Mouse (Mus musculus): ENCODE data around the gene Mid2. TPM values are rescaled to one million over a fixed set of nuclear protein-coding genes. Genes with fewer than 3 reads are reported as not detected.
A peak's percentile ranks its signal among the peaks of the same experiment; 100 is the strongest.
"Not testable (repeated sequence)": the region's sequence is repeated elsewhere in the genome, so short reads cannot be mapped to it uniquely, and the experiment has no call there.

Gene Mid2
- 0.36 and 0.51 TPM in 2 replicates for polyA plus RNA-seq (2015; fragmentation: Nextera tagmentation; extraction: Ambion mirVana)

GRCm38 (mm10) chrX:140664479-140665241 is at the start of gene Mid2:
Mid2 (plus strand) TSS chrX:140664599.
- Histone ChIP-seq H3K27ac (replicated peaks) (no peak within 1 kb of the TSS), H3K4me1 (replicated peaks) (no peaks in the 10 kb centered on the region), H3K4me3 (replicated peaks) (peak within 1 kb of the TSS; percentile 46), H3K9ac (no peak within 1 kb of the TSS), H3K9me3 (replicated peaks) (no peaks in the 10 kb centered on the region), H3K36me3 (replicated peaks) (no peaks in the 10 kb centered on the region), H3K27me3 (peaks cover 51% of the 10 kb centered on the region), H3K4me2 (peak within 1 kb of the TSS; percentile 58)
- 19% methylated on average over 49 of the region's 68 CpGs for WGBS (ENCODE audit: insufficient replicate concordance)
- no peak for ATAC-seq (ENCODE audit: insufficient read depth)

GRCm38 (mm10) chrX:140624875-140625594 is 39.4 kb upstream of the Mid2 start:
- 37% methylated on average over 12 of the region's 12 CpGs for WGBS (ENCODE audit: insufficient replicate concordance)
- Histone ChIP-seq H3K36me3 (replicated peaks) (no peaks in the 10 kb centered on the region), H3K9ac (no peak overlapping the region), H3K9me3 (replicated peaks) (no peaks in the 10 kb centered on the region), H3K4me2 (no peak overlapping the region; the same call in 1 of the 2 replicates), H3K27me3 (0 out of 2 replicates have a peak, but pooled peaks cover 3% of the 10 kb centered on the region), H3K4me3 (replicated peaks) (no peak overlapping the region), H3K27ac (replicated peaks) (no peak overlapping the region), H3K4me1 (replicated peaks) (no peaks in the 10 kb centered on the region)
- no peak for ATAC-seq (ENCODE audit: insufficient read depth)

GRCm38 (mm10) chrX:140638028-140638427 is 26.4 kb upstream of the Mid2 start:
- Histone ChIP-seq H3K36me3 (replicated peaks) (no peaks in the 10 kb centered on the region), H3K4me2 (no peak overlapping the region), H3K4me1 (replicated peaks) (no peaks in the 10 kb centered on the region), H3K27me3 (no peaks in the 10 kb centered on the region; the same call in 1 of the 2 replicates), H3K9me3 (replicated peaks) (no peaks in the 10 kb centered on the region), H3K27ac (replicated peaks) (no peak overlapping the region), H3K4me3 (replicated peaks) (no peak overlapping the region), H3K9ac (no peak overlapping the region)
- 57% methylated on average over 5 of the region's 5 CpGs for WGBS (ENCODE audit: insufficient replicate concordance)
- no peak for ATAC-seq (ENCODE audit: insufficient read depth)

GRCm38 (mm10) chrX:140639592-140639991 is 24.8 kb upstream of the Mid2 start:
- Histone ChIP-seq H3K4me2 (no peak overlapping the region), H3K4me3 (replicated peaks) (no peak overlapping the region), H3K9ac (no peak overlapping the region), H3K4me1 (replicated peaks) (no peaks in the 10 kb centered on the region), H3K36me3 (replicated peaks) (no peaks in the 10 kb centered on the region), H3K27ac (replicated peaks) (no peak overlapping the region), H3K9me3 (replicated peaks) (no peaks in the 10 kb centered on the region), H3K27me3 (no peaks in the 10 kb centered on the region; the same call in 1 of the 2 replicates)
- no peak for ATAC-seq (ENCODE audit: insufficient read depth)
- WGBS (ENCODE audit: insufficient replicate concordance), result 58% methylated on average over 2 of the region's 2 CpGs

- ATAC-seq (ENCODE audit: insufficient read depth), result no peak
- WGBS (ENCODE audit: insufficient replicate concordance), result 38% methylated on average over 1 of the region's 1 CpGs
- H3K36me3 ChIP-seq (replicated peaks), result no peaks in the 10 kb centered on the region
Observed at GRCm38 (mm10) chrX:140660731-140661130, 3.7 kb upstream of the Mid2 start.

GRCm38 (mm10) chrX:140663516-140663915 is 883 bp upstream of the Mid2 start:
- no peak for ATAC-seq (ENCODE audit: insufficient read depth)
- Histone ChIP-seq H3K4me2 (no peak overlapping the region), H3K4me1 (replicated peaks) (no peaks in the 10 kb centered on the region), H3K36me3 (replicated peaks) (no peaks in the 10 kb centered on the region), H3K27me3 (peaks cover 54% of the 10 kb centered on the region), H3K9ac (no peak overlapping the region), H3K27ac (replicated peaks) (no peak overlapping the region), H3K9me3 (replicated peaks) (no peaks in the 10 kb centered on the region), H3K4me3 (replicated peaks) (no peak overlapping the region)
- 56% methylated on average over 2 of the region's 2 CpGs for WGBS (ENCODE audit: insufficient replicate concordance)

More at GRCm38 (mm10) chrX:140660731-140661130, 3.7 kb upstream of the Mid2 start:
- Histone ChIP-seq H3K4me1 (replicated peaks) (no peaks in the 10 kb centered on the region), H3K9me3 (replicated peaks) (no peaks in the 10 kb centered on the region), H3K9ac (no peak overlapping the region), H3K4me2 (no peak overlapping the region), H3K27me3 (peaks cover 38% of the 10 kb centered on the region), H3K4me3 (replicated peaks) (no peak overlapping the region), H3K27ac (replicated peaks) (no peak overlapping the region)

- Histone ChIP-seq H3K4me1 (replicated peaks) (no peaks in the 10 kb centered on the region), H3K4me2 (peak overlapping the region; percentile 58), H3K27me3 (peaks cover 47% of the 10 kb centered on the region), H3K9ac (no peak overlapping the region), H3K4me3 (replicated peaks) (peak overlapping the region; percentile 46), H3K9me3 (replicated peaks) (no peaks in the 10 kb centered on the region), H3K27ac (replicated peaks) (no peak overlapping the region), H3K36me3 (replicated peaks) (no peaks in the 10 kb centered on the region)
- no peak for ATAC-seq (ENCODE audit: insufficient read depth)
- 24% methylated on average over 42 of the region's 47 CpGs for WGBS (ENCODE audit: insufficient replicate concordance)
Observed at GRCm38 (mm10) chrX:140665242-140665810, 927 bp downstream of the Mid2 start.

GRCm38 (mm10) chrX:140675444-140675843 is 11.0 kb downstream of the Mid2 start:
- WGBS (ENCODE audit: insufficient replicate concordance), result 64% methylated on average over 5 of the region's 5 CpGs
- no peaks in the 10 kb centered on the region for H3K9me3 ChIP-seq (replicated peaks)
- no peaks in the 10 kb centered on the region for H3K4me1 ChIP-seq (replicated peaks)

GRCm38 (mm10) chrX:140688335-140688734 is 23.9 kb downstream of the Mid2 start:
- Histone ChIP-seq H3K4me2 (no peak overlapping the region), H3K36me3 (replicated peaks) (no peaks in the 10 kb centered on the region), H3K9ac (no peak overlapping the region), H3K4me3 (replicated peaks) (no peak overlapping the region), H3K4me1 (replicated peaks) (no peaks in the 10 kb centered on the region), H3K27ac (replicated peaks) (no peak overlapping the region), H3K27me3 (no peaks in the 10 kb centered on the region; the same call in 1 of the 2 replicates), H3K9me3 (replicated peaks) (no peaks in the 10 kb centered on the region)
- no peak for ATAC-seq (ENCODE audit: insufficient read depth)
- whole genome bisulfite sequencing (ENCODE audit: insufficient replicate concordance), result 70% methylated on average over 2 of the region's 2 CpGs

More at GRCm38 (mm10) chrX:140675444-140675843, 11.0 kb downstream of the Mid2 start:
- H3K36me3 ChIP-seq (replicated peaks), result no peaks in the 10 kb centered on the region
- H3K27me3 ChIP-seq, result peaks cover 10% of the 10 kb centered on the region; the same call in 1 of the 2 replicates
- H3K27ac ChIP-seq (replicated peaks), result no peak overlapping the region
- no peak overlapping the region for H3K9ac ChIP-seq
- no peak overlapping the region for H3K4me2 ChIP-seq
- no peak overlapping the region for H3K4me3 ChIP-seq (replicated peaks)
- ATAC-seq (ENCODE audit: insufficient read depth), result no peak

GRCm38 (mm10) chrX:140697872-140698463 is 33.6 kb downstream of the Mid2 start:
- H3K36me3 ChIP-seq (replicated peaks); ATAC-seq (ENCODE audit: insufficient read depth): not testable (repeated sequence)

GRCm38 (mm10) chrX:140703224-140703623 is 38.8 kb downstream of the Mid2 start:
- H3K4me2 ChIP-seq, result no peak overlapping the region
- no peaks in the 10 kb centered on the region for H3K4me1 ChIP-seq (replicated peaks)
- no peaks in the 10 kb centered on the region for H3K36me3 ChIP-seq (replicated peaks)
- H3K9me3 ChIP-seq (replicated peaks), result no peaks in the 10 kb centered on the region
- H3K27me3 ChIP-seq, result peaks cover 6% of the 10 kb centered on the region; the same call in 1 of the 2 replicates
- H3K4me3 ChIP-seq (replicated peaks), result no peak overlapping the region
- 79% methylated on average over 1 of the region's 1 CpGs for WGBS (ENCODE audit: insufficient replicate concordance)
- no peak overlapping the region for H3K27ac ChIP-seq (replicated peaks)
- H3K9ac ChIP-seq, result no peak overlapping the region
- no peak for ATAC-seq (ENCODE audit: insufficient read depth)

More at GRCm38 (mm10) chrX:140697872-140698463, 33.6 kb downstream of the Mid2 start:
- 42% methylated on average over 6 of the region's 7 CpGs for WGBS (ENCODE audit: insufficient replicate concordance)
- H3K27ac ChIP-seq (replicated peaks); H3K4me1 ChIP-seq (replicated peaks); H3K27me3 ChIP-seq; H3K4me3 ChIP-seq (replicated peaks); H3K9ac ChIP-seq; H3K9me3 ChIP-seq (replicated peaks); H3K4me2 ChIP-seq: not testable (repeated sequence)
